Mouse (Mus musculus) heart, embryonic 15.5 days (tissue): ENCODE measurements around the gene Olfr168. TPM values are rescaled to one million over a fixed set of nuclear protein-coding genes. Genes with fewer than 3 reads are reported as not detected.
"Not testable (repeated sequence)": the region's sequence is repeated elsewhere in the genome, so short reads cannot be mapped to it uniquely, and the experiment has no call there.

Experiments used
- ATAC-seq: fragments of 200-750 bp; cut with Nextera tagmentation; replicated peaks from 2 replicates; pipeline ENCODE4 v1.8.0; 2017; ENCODE audit warnings: low read depth, moderate TSS enrichment; ENCODE audit not compliant: insufficient number of reproducible peaks, insufficient read depth, low FRiP score
- H3K27ac ChIP-seq: fragments of 300-500 bp; sonication (generic); 2 replicates; pipeline ENCODE4 v1.5.1; 2015; ENCODE audit warnings: mild to moderate bottlenecking, inconsistent platforms
- H3K27me3 ChIP-seq: fragments of 300-500 bp; sonication (generic); 2 replicates; pipeline ENCODE4 v1.6.1; 2015; ENCODE audit warnings: inconsistent platforms
- H3K36me3 ChIP-seq: fragments of 300-500 bp; sonication (generic); 2 replicates; pipeline ENCODE4 v1.6.1; 2015; ENCODE audit warnings: mild to moderate bottlenecking, inconsistent platforms
- H3K4me1 ChIP-seq: fragments of 300-500 bp; sonication (generic); replicated peaks from 2 replicates; pipeline ENCODE4 v1.6.1; 2015; ENCODE audit warnings: inconsistent platforms
- H3K4me2 ChIP-seq: fragments of 300-500 bp; sonication (generic); 2 replicates; pipeline ENCODE4 v1.6.1; 2015; ENCODE audit warnings: inconsistent platforms, mild to moderate bottlenecking, moderate library complexity
- H3K4me3 ChIP-seq: fragments of 300-500 bp; sonication (generic); 2 replicates; pipeline ENCODE4 v1.5.1; 2015; ENCODE audit warnings: mild to moderate bottlenecking, inconsistent platforms
- H3K9ac ChIP-seq: fragments of 300-500 bp; sonication (generic); 2 replicates; pipeline ENCODE4 v1.6.1; 2015; ENCODE audit warnings: mild to moderate bottlenecking, inconsistent platforms
- H3K9me3 ChIP-seq: fragments of 300-500 bp; sonication (generic); replicated peaks from 2 replicates; pipeline ENCODE4 v1.6.1; 2016; ENCODE audit warnings: inconsistent platforms
- WGBS: fragments of 180-500 bp; shearing (Covaris S2); methylation state at CpG from one replicate; pipeline ENCODE4 v1.1.7; 2015; ENCODE audit warnings: mixed read lengths; 5-methylcytosine and 5-hydroxymethylcytosine counted together
- polyA plus RNA-seq: library from polyadenylated mRNA; unstranded; fragments of >200 nt; fragmentation: Nextera tagmentation; extraction: Ambion mirVana; gene quantifications from 2 replicates; pipeline ENCODE4 v1.2.1, GENCODE M21; 2015

The Olfr168 gene
- not detected in 2 replicates for polyA plus RNA-seq

- Histone ChIP-seq H3K27me3 (no peaks in the 10 kb centered on the region), H3K36me3 (no peaks in the 10 kb centered on the region), H3K9ac (no peak within 1 kb of the TSS), H3K9me3 (no peaks in the 10 kb centered on the region), H3K27ac (no peak within 1 kb of the TSS), H3K4me2 (no peak within 1 kb of the TSS), H3K4me1 (no peaks in the 10 kb centered on the region), H3K4me3 (no peak within 1 kb of the TSS)
- ATAC-seq: no peak
Measured at GRCm38 (mm10) chr16:19535455-19535854, at the start of gene Olfr168. Gene Olfr168 (minus strand): TSS chr16:19535555.

GRCm38 (mm10) chr16:19571709-19572108, 36.4 kb upstream of the Olfr168 start, which contains the start of gene Olfr169:
Gene Olfr169 (minus strand): TSS chr16:19571809.
- not testable (repeated sequence) for H3K4me1 ChIP-seq, H3K27me3 ChIP-seq, H3K9ac ChIP-seq, H3K4me3 ChIP-seq, H3K4me2 ChIP-seq, ATAC-seq, H3K9me3 ChIP-seq, H3K36me3 ChIP-seq, H3K27ac ChIP-seq
- 80% methylated on average over 2 of the region's 2 CpGs for WGBS

GRCm38 (mm10) chr16:19553429-19553828, 18.1 kb upstream of the Olfr168 start:
- not testable (repeated sequence) for H3K9ac ChIP-seq, H3K9me3 ChIP-seq, H3K4me1 ChIP-seq, H3K27me3 ChIP-seq, ATAC-seq, H3K4me3 ChIP-seq, H3K4me2 ChIP-seq, H3K36me3 ChIP-seq, H3K27ac ChIP-seq
- 82% methylated on average over 7 of the region's 7 CpGs for WGBS

- H3K4me2 ChIP-seq, H3K27me3 ChIP-seq, H3K4me1 ChIP-seq, H3K9me3 ChIP-seq, H3K27ac ChIP-seq, ATAC-seq, H3K4me3 ChIP-seq, H3K36me3 ChIP-seq, H3K9ac ChIP-seq: not testable (repeated sequence)
- 98% methylated on average over 3 of the region's 3 CpGs for WGBS
Measured at GRCm38 (mm10) chr16:19552246-19552645, 16.9 kb upstream of the Olfr168 start.

DNA sequence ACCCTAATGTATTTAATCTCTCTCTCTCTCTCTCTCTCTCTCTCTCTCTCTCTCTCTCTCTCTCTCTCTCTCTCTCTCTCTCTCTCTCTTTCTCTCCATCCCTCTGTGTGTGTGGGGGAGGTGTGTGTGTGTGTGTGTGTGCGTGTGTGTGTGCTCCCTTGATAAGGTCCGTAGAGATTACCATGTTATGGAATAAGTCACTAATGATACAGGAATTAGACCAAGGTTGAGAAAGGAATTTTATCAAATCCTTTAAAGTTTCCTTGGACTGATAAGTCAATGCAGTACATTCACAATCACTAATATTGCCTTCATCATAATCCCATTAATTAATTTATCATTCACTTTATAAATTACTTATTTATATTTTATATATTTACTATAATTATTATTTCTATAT, 13.2 kb downstream of the Olfr168 start, which contains the start of gene Olfr167:
Olfr167 (minus strand) TSS at position 101 of the 400 bp plus-strand sequence.
- no peak within 1 kb of the TSS for H3K9ac ChIP-seq
- WGBS: 65% methylated on average over 2 of the region's 2 CpGs
- no peak for ATAC-seq
- H3K27me3 ChIP-seq: no peaks in the 10 kb centered on the region
- H3K4me1 ChIP-seq: no peaks in the 10 kb centered on the region
- H3K4me3 ChIP-seq: no peak within 1 kb of the TSS
- H3K9me3 ChIP-seq: no peaks in the 10 kb centered on the region; the same call in 1 of the 2 replicates
- no peak within 1 kb of the TSS for H3K27ac ChIP-seq
- no peak within 1 kb of the TSS for H3K4me2 ChIP-seq
- H3K36me3 ChIP-seq: no peaks in the 10 kb centered on the region

DNA sequence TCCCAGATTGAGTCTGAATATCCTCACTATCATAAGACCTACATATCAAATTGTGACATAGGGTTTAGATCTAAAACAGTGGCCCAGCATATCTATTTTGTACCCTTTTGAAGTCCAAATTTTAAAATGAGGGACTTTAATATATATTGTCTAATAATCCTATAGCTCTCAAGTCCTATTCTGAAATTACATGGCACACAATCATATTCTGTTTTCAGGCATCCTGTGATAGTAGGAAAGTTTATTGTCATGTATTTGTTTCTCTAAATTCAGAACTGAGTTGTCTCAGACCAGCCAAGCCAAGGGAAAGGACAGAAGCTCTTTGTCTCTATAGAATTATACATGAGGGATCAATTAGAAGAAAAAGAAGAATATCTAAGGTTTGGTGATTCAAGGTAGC, 52.0 kb downstream of the Olfr168 start, which contains the start of gene Olfr166:
Olfr166 (plus strand) TSS at position 301 of the 400 bp plus-strand sequence.
- no peak within 1 kb of the TSS for H3K4me2 ChIP-seq
- no peak within 1 kb of the TSS for H3K9ac ChIP-seq
- ATAC-seq: no peak

More for the DNA sequence above, 52.0 kb downstream of the Olfr168 start, which contains the start of gene Olfr166:
- Histone ChIP-seq H3K4me1 (no peaks in the 10 kb centered on the region), H3K9me3 (no peaks in the 10 kb centered on the region), H3K36me3 (no peaks in the 10 kb centered on the region), H3K27ac (no peak within 1 kb of the TSS), H3K27me3 (no peaks in the 10 kb centered on the region), H3K4me3 (no peak within 1 kb of the TSS)

Other genes with a start within 250 kb of the Olfr168 start
- gene Olfr164, start 221.5 kb downstream of the Olfr168 start, polyA plus RNA-seq: not detected in 2 replicates
- gene Olfr165, start 112.4 kb downstream of the Olfr168 start, polyA plus RNA-seq: not detected in 2 replicates
- gene Olfr166, start 51.9 kb downstream of the Olfr168 start, polyA plus RNA-seq: not detected in 2 replicates
- not detected in 2 replicates for gene Olfr167, start 13.3 kb downstream of the Olfr168 start, polyA plus RNA-seq
- not detected in 2 replicates for gene Olfr169, start 36.3 kb upstream of the Olfr168 start, polyA plus RNA-seq
- not detected in 2 replicates for gene Olfr170, start 76.3 kb upstream of the Olfr168 start, polyA plus RNA-seq
- not detected in 2 replicates for gene Olfr171, start 94.4 kb upstream of the Olfr168 start, polyA plus RNA-seq
- 0.44 and 0.75 TPM in 2 replicates for gene Lamp3, start 170.8 kb upstream of the Olfr168 start, polyA plus RNA-seq
- 6.9 and 8.0 TPM in 2 replicates for gene B3gnt5, start 224.7 kb upstream of the Olfr168 start, polyA plus RNA-seq